Mouse (Mus musculus): ENCODE measurements at regions not wholly inside any gene's neighbourhood (a gene's known extent, or its start where the extent isn't known, plus 50 kb on each side); places are given as distances from the start of the nearest gene placed in this dataset.

DNA sequence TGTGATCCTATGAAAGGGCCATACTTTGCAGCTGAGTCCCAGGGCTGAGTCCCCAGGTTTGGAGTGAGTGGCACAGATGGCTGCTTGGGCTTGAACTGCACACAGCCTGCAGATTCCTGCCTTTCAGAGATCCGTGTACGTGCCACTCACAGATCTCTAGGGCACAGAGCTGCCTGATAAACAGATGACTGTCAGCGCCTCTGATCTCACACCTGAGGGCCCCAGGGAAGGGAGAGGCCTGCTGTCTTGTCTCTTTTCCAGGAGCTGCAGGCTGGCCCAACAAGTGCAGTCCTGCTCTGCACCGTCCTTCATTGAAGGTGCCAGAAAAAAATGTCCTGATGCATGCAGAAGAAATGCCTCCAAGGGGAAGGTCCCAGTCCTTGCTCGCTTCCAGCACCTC, 579.5 kb downstream of the Insc start:
- no peak for TF ChIP-seq CTCF (IDR thresholded peaks at IDR 0.05; ENCODE audit: low read depth)
- TF ChIP-seq EP300 (IDR thresholded peaks at IDR 0.05; ENCODE audit: low read depth): no peak
